Mouse (Mus musculus) left cerebral cortex, adult 11 months (tissue): Measurements from ENCODE around the gene Map4k1.

Experiments
- DNase-seq: peaks from one replicate; pipeline ENCODE4 v3.0.0; 2022; ENCODE audit warnings: low spot score

Map4k1 gene

GRCm38 (mm10) chr7:28977556-28977955 is 4.3 kb upstream of the Map4k1 start:
- no peak for DNase-seq

- DNase-seq: no peak
Observed at GRCm38 (mm10) chr7:28982274-28983013, 594 bp downstream of the Map4k1 start.

- DNase-seq: no peak
Observed at GRCm38 (mm10) chr7:28983141-28983564, 1.3 kb downstream of the Map4k1 start.

- no peak for DNase-seq
Observed at GRCm38 (mm10) chr7:28983849-28984248, 2.0 kb downstream of the Map4k1 start.

GRCm38 (mm10) chr7:28984452-28984851 is 2.6 kb downstream of the Map4k1 start:
- no peak for DNase-seq

- DNase-seq: no peak
Observed at GRCm38 (mm10) chr7:28985207-28985606, 3.4 kb downstream of the Map4k1 start.

GRCm38 (mm10) chr7:28990766-28991273 is 9.0 kb downstream of the Map4k1 start:
- no peak for DNase-seq

- DNase-seq: no peak
Observed at GRCm38 (mm10) chr7:28991616-28992015, 9.8 kb downstream of the Map4k1 start.

- no peak for DNase-seq
Observed at GRCm38 (mm10) chr7:28992997-28993396, 11.1 kb downstream of the Map4k1 start.

GRCm38 (mm10) chr7:28993402-28993801 is 11.6 kb downstream of the Map4k1 start:
- DNase-seq: no peak

- no peak for DNase-seq
Observed at GRCm38 (mm10) chr7:29000651-29001605, 19.1 kb downstream of the Map4k1 start.

GRCm38 (mm10) chr7:29007224-29008101 is 25.6 kb downstream of the Map4k1 start:
- DNase-seq: no peak

- DNase-seq: no peak
Observed at GRCm38 (mm10) chr7:29008171-29008570, 26.3 kb downstream of the Map4k1 start.

GRCm38 (mm10) chr7:29008714-29009113 is 26.9 kb downstream of the Map4k1 start:
- no peak for DNase-seq

- no peak for DNase-seq
Observed at GRCm38 (mm10) chr7:29014984-29015383, 33.1 kb downstream of the Map4k1 start.

- no peak for DNase-seq
Observed at GRCm38 (mm10) chr7:29016440-29016839, 34.6 kb downstream of the Map4k1 start.

- no peak for DNase-seq
Observed at GRCm38 (mm10) chr7:29017222-29017621, 35.4 kb downstream of the Map4k1 start.

GRCm38 (mm10) chr7:29019447-29020220 is 37.8 kb downstream of the Map4k1 start:
- DNase-seq: no peak

GRCm38 (mm10) chr7:29022479-29022878 is 40.6 kb downstream of the Map4k1 start:
- DNase-seq: no peak

GRCm38 (mm10) chr7:29023514-29023913 is 41.7 kb downstream of the Map4k1 start:
- no peak for DNase-seq

- no peak for DNase-seq
Observed at GRCm38 (mm10) chr7:29025566-29025965, 43.7 kb downstream of the Map4k1 start.
